Mouse (Mus musculus): ENCODE measurements around the gene Elovl5. TPM values are rescaled to one million over a fixed set of nuclear protein-coding genes. Genes with fewer than 3 reads are reported as not detected.

Elovl5 gene
- total and polyA plus RNA-seq, 2 experiments from 2014 or later = 48.4 to 53.3 TPM

GRCm38 (mm10) chr9:77950841-77951475, 33.8 kb downstream of the Elovl5 start:
- Histone ChIP-seq H3K27ac (ENCODE audit: low read depth) (no peak overlapping the region), H3K27me3 (ENCODE audit: control insufficient read depth, insufficient read depth, low read length) (no peaks in the 10 kb centered on the region), H3K4me1 (ENCODE audit: control insufficient read depth, insufficient read depth) (peaks cover 15% of the 10 kb centered on the region), H3K4me2 (ENCODE audit: low read depth, low read length) (no peak overlapping the region), H3K9me3 (replicated peaks; ENCODE audit: control insufficient read depth, low read length) (no peaks in the 10 kb centered on the region), H3K36me3 (replicated peaks; ENCODE audit: control insufficient read depth, insufficient read depth, low read length) (no peaks in the 10 kb centered on the region), H3K4me3 (ENCODE audit: low read depth, low read length) (no peak overlapping the region), H3K9ac (replicated peaks; ENCODE audit: low read depth, low read length) (no peak overlapping the region)
- WGBS = 90% methylated on average over 7 of the region's 7 CpGs
- no peak for DNase-seq (ENCODE audit: low spot score)
- no peak for ATAC-seq (ENCODE audit: insufficient read depth, low read depth)
- no peak for TF ChIP-seq EP300 (IDR thresholded peaks at IDR 0.05; ENCODE audit: low read depth)
- TF ChIP-seq CTCF (IDR thresholded peaks at IDR 0.05; ENCODE audit: low read depth) = no peak

- Histone ChIP-seq H3K27ac (ENCODE audit: low read depth) (no peak overlapping the region), H3K9ac (replicated peaks; ENCODE audit: low read depth, low read length) (no peak overlapping the region), H3K27me3 (ENCODE audit: control insufficient read depth, insufficient read depth, low read length) (no peaks in the 10 kb centered on the region), H3K4me1 (ENCODE audit: control insufficient read depth, insufficient read depth) (peaks cover 12% of the 10 kb centered on the region), H3K4me3 (ENCODE audit: low read depth, low read length) (no peak overlapping the region), H3K4me2 (ENCODE audit: low read depth, low read length) (no peak overlapping the region), H3K9me3 (replicated peaks; ENCODE audit: control insufficient read depth, low read length) (no peaks in the 10 kb centered on the region), H3K36me3 (replicated peaks; ENCODE audit: control insufficient read depth, insufficient read depth, low read length) (0 out of 2 replicates have a peak, but pooled peaks cover under 1% of the 10 kb centered on the region)
- ATAC-seq (ENCODE audit: insufficient read depth, low read depth) (no peak), DNase-seq (ENCODE audit: low spot score) (no peak)
- WGBS = 85% methylated on average over 7 of the region's 7 CpGs
- TF ChIP-seq CTCF (IDR thresholded peaks at IDR 0.05; ENCODE audit: low read depth) = no peak
- no peak for TF ChIP-seq EP300 (IDR thresholded peaks at IDR 0.05; ENCODE audit: low read depth)
Observed at GRCm38 (mm10) chr9:77951971-77952370, 34.8 kb downstream of the Elovl5 start.

GRCm38 (mm10) chr9:77953053-77953452, 35.9 kb downstream of the Elovl5 start:
- H3K4me2 ChIP-seq (ENCODE audit: low read depth, low read length) = no peak overlapping the region
- ATAC-seq (ENCODE audit: insufficient read depth, low read depth) (no peak), DNase-seq (ENCODE audit: low spot score) (no peak)
- H3K9me3 ChIP-seq (replicated peaks; ENCODE audit: control insufficient read depth, low read length) = no peaks in the 10 kb centered on the region
- no peak overlapping the region for H3K4me3 ChIP-seq (ENCODE audit: low read depth, low read length)
- 81% methylated on average over 8 of the region's 8 CpGs for WGBS
- peaks cover 10% of the 10 kb centered on the region for H3K36me3 ChIP-seq (replicated peaks; ENCODE audit: control insufficient read depth, insufficient read depth, low read length)
- peaks cover 12% of the 10 kb centered on the region for H3K4me1 ChIP-seq (ENCODE audit: control insufficient read depth, insufficient read depth)
- no peak overlapping the region for H3K9ac ChIP-seq (replicated peaks; ENCODE audit: low read depth, low read length)
- TF ChIP-seq EP300 (IDR thresholded peaks at IDR 0.05; ENCODE audit: low read depth) (no peak), CTCF (IDR thresholded peaks at IDR 0.05; ENCODE audit: low read depth) (no peak)
- H3K27me3 ChIP-seq (ENCODE audit: control insufficient read depth, insufficient read depth, low read length) = no peaks in the 10 kb centered on the region
- H3K27ac ChIP-seq (ENCODE audit: low read depth) = no peak overlapping the region

GRCm38 (mm10) chr9:77954496-77954895, 37.3 kb downstream of the Elovl5 start:
- H3K4me3 ChIP-seq (ENCODE audit: low read depth, low read length) = no peak overlapping the region
- no peaks in the 10 kb centered on the region for H3K27me3 ChIP-seq (ENCODE audit: control insufficient read depth, insufficient read depth, low read length)
- H3K4me1 ChIP-seq (ENCODE audit: control insufficient read depth, insufficient read depth) = peaks cover 10% of the 10 kb centered on the region
- H3K9me3 ChIP-seq (replicated peaks; ENCODE audit: control insufficient read depth, low read length) = no peaks in the 10 kb centered on the region
- no peak overlapping the region for H3K27ac ChIP-seq (ENCODE audit: low read depth)
- WGBS = 48% methylated on average over 7 of the region's 7 CpGs
- no peak overlapping the region for H3K9ac ChIP-seq (replicated peaks; ENCODE audit: low read depth, low read length)
- DNase-seq (ENCODE audit: low spot score) (no peak), ATAC-seq (ENCODE audit: insufficient read depth, low read depth) (no peak)
- H3K36me3 ChIP-seq (replicated peaks; ENCODE audit: control insufficient read depth, insufficient read depth, low read length) = peaks cover 21% of the 10 kb centered on the region
- TF ChIP-seq EP300 (IDR thresholded peaks at IDR 0.05; ENCODE audit: low read depth) (no peak), CTCF (IDR thresholded peaks at IDR 0.05; ENCODE audit: low read depth) (no peak)
- no peak overlapping the region for H3K4me2 ChIP-seq (ENCODE audit: low read depth, low read length)

- no peak for TF ChIP-seq CTCF (IDR thresholded peaks at IDR 0.05; ENCODE audit: low read depth)
- TF ChIP-seq EP300 (IDR thresholded peaks at IDR 0.05; ENCODE audit: low read depth) = no peak
- DNase-seq (ENCODE audit: low spot score) (no peak), ATAC-seq (ENCODE audit: insufficient read depth, low read depth) (no peak)
- Histone ChIP-seq H3K27me3 (ENCODE audit: control insufficient read depth, insufficient read depth, low read length) (no peaks in the 10 kb centered on the region), H3K9ac (replicated peaks; ENCODE audit: low read depth, low read length) (no peak overlapping the region), H3K4me2 (ENCODE audit: low read depth, low read length) (no peak overlapping the region), H3K27ac (ENCODE audit: low read depth) (no peak overlapping the region), H3K9me3 (replicated peaks; ENCODE audit: control insufficient read depth, low read length) (no peaks in the 10 kb centered on the region), H3K36me3 (replicated peaks; ENCODE audit: control insufficient read depth, insufficient read depth, low read length) (peaks cover 25% of the 10 kb centered on the region), H3K4me3 (ENCODE audit: low read depth, low read length) (no peak overlapping the region), H3K4me1 (ENCODE audit: control insufficient read depth, insufficient read depth) (peaks cover 8% of the 10 kb centered on the region)
- 80% methylated on average over 3 of the region's 3 CpGs for WGBS
Observed at GRCm38 (mm10) chr9:77954981-77955380, 37.8 kb downstream of the Elovl5 start.

- Histone ChIP-seq H3K36me3 (replicated peaks; ENCODE audit: control insufficient read depth, insufficient read depth, low read length) (peaks cover 25% of the 10 kb centered on the region), H3K27me3 (ENCODE audit: control insufficient read depth, insufficient read depth, low read length) (no peaks in the 10 kb centered on the region), H3K9ac (replicated peaks; ENCODE audit: low read depth, low read length) (no peak overlapping the region), H3K4me3 (ENCODE audit: low read depth, low read length) (no peak overlapping the region), H3K9me3 (replicated peaks; ENCODE audit: control insufficient read depth, low read length) (no peaks in the 10 kb centered on the region), H3K4me1 (ENCODE audit: control insufficient read depth, insufficient read depth) (peaks cover 8% of the 10 kb centered on the region), H3K27ac (ENCODE audit: low read depth) (no peak overlapping the region), H3K4me2 (ENCODE audit: low read depth, low read length) (no peak overlapping the region)
- 84% methylated on average over 2 of the region's 2 CpGs for WGBS
- ATAC-seq (ENCODE audit: insufficient read depth, low read depth) = no peak
- DNase-seq (ENCODE audit: low spot score) = no peak
- TF ChIP-seq CTCF (IDR thresholded peaks at IDR 0.05; ENCODE audit: low read depth) (no peak), EP300 (IDR thresholded peaks at IDR 0.05; ENCODE audit: low read depth) (no peak)
Observed at GRCm38 (mm10) chr9:77955511-77955910, 38.3 kb downstream of the Elovl5 start.
